Mouse (Mus musculus): Measurements from ENCODE around the gene Gm9903.

Gm9903 gene

GRCm38 (mm10) chr5:33628820-33629300 is 865 bp upstream of the Gm9903 start:
- DNase-seq (ENCODE audit: low read depth, low spot score), result peak; percentile 61
- Histone ChIP-seq H3K36me3 (ENCODE audit: control insufficient read depth, insufficient read depth, low read length, poor library complexity, severe bottlenecking) (no peaks in the 10 kb centered on the region), H3K27me3 (ENCODE audit: control insufficient read depth, insufficient read depth, low read length, poor library complexity, severe bottlenecking) (no peaks in the 10 kb centered on the region)

- Histone ChIP-seq H3K36me3 (ENCODE audit: control insufficient read depth, insufficient read depth, low read length, poor library complexity, severe bottlenecking) (no peaks in the 10 kb centered on the region), H3K27me3 (ENCODE audit: control insufficient read depth, insufficient read depth, low read length, poor library complexity, severe bottlenecking) (no peaks in the 10 kb centered on the region)
- DNase-seq (ENCODE audit: low read depth, low spot score), result no peak
Observed at GRCm38 (mm10) chr5:33630061-33630460, 336 bp downstream of the Gm9903 start.

- no peaks in the 10 kb centered on the region for H3K27me3 ChIP-seq (ENCODE audit: control insufficient read depth, insufficient read depth, low read length, poor library complexity, severe bottlenecking)
- H3K36me3 ChIP-seq (ENCODE audit: control insufficient read depth, insufficient read depth, low read length, poor library complexity, severe bottlenecking), result no peaks in the 10 kb centered on the region
- DNase-seq (ENCODE audit: low read depth, low spot score), result peak; percentile 10
Observed at GRCm38 (mm10) chr5:33630615-33631014, 890 bp downstream of the Gm9903 start.

- no peaks in the 10 kb centered on the region for H3K27me3 ChIP-seq (ENCODE audit: control insufficient read depth, insufficient read depth, low read length, poor library complexity, severe bottlenecking)
- DNase-seq (ENCODE audit: low read depth, low spot score), result no peak
- H3K36me3 ChIP-seq (ENCODE audit: control insufficient read depth, insufficient read depth, low read length, poor library complexity, severe bottlenecking), result no peaks in the 10 kb centered on the region
Observed at GRCm38 (mm10) chr5:33632526-33632925, 2.8 kb downstream of the Gm9903 start.

- H3K27me3 ChIP-seq (ENCODE audit: control insufficient read depth, insufficient read depth, low read length, poor library complexity, severe bottlenecking), result no peaks in the 10 kb centered on the region
- DNase-seq (ENCODE audit: low read depth, low spot score), result no peak
- peaks cover 4% of the 10 kb centered on the region; the same call in 1 of the 2 replicates for H3K36me3 ChIP-seq (ENCODE audit: control insufficient read depth, insufficient read depth, low read length, poor library complexity, severe bottlenecking)
Observed at GRCm38 (mm10) chr5:33635361-33635760, 5.6 kb downstream of the Gm9903 start.

- peaks cover 7% of the 10 kb centered on the region for H3K36me3 ChIP-seq (ENCODE audit: control insufficient read depth, insufficient read depth, low read length, poor library complexity, severe bottlenecking)
- no peaks in the 10 kb centered on the region for H3K27me3 ChIP-seq (ENCODE audit: control insufficient read depth, insufficient read depth, low read length, poor library complexity, severe bottlenecking)
- no peak for DNase-seq (ENCODE audit: low read depth, low spot score)
Observed at GRCm38 (mm10) chr5:33637606-33638350, 8.1 kb downstream of the Gm9903 start.

GRCm38 (mm10) chr5:33638826-33639225 is 9.1 kb downstream of the Gm9903 start:
- Histone ChIP-seq H3K36me3 (ENCODE audit: control insufficient read depth, insufficient read depth, low read length, poor library complexity, severe bottlenecking) (peaks cover 7% of the 10 kb centered on the region), H3K27me3 (ENCODE audit: control insufficient read depth, insufficient read depth, low read length, poor library complexity, severe bottlenecking) (no peaks in the 10 kb centered on the region)
- no peak for DNase-seq (ENCODE audit: low read depth, low spot score)

- Histone ChIP-seq H3K27me3 (ENCODE audit: control insufficient read depth, insufficient read depth, low read length, poor library complexity, severe bottlenecking) (no peaks in the 10 kb centered on the region), H3K36me3 (ENCODE audit: control insufficient read depth, insufficient read depth, low read length, poor library complexity, severe bottlenecking) (peaks cover 15% of the 10 kb centered on the region)
- DNase-seq (ENCODE audit: low read depth, low spot score), result peak; percentile 72
Observed at GRCm38 (mm10) chr5:33640652-33641051, 10.9 kb downstream of the Gm9903 start.

GRCm38 (mm10) chr5:33651017-33651416 is 21.3 kb downstream of the Gm9903 start:
- no peak for DNase-seq (ENCODE audit: low read depth, low spot score)
- H3K36me3 ChIP-seq (ENCODE audit: control insufficient read depth, insufficient read depth, low read length, poor library complexity, severe bottlenecking), result peaks cover 11% of the 10 kb centered on the region
- H3K27me3 ChIP-seq (ENCODE audit: control insufficient read depth, insufficient read depth, low read length, poor library complexity, severe bottlenecking), result no peaks in the 10 kb centered on the region; the same call in 1 of the 2 replicates

- Histone ChIP-seq H3K36me3 (ENCODE audit: control insufficient read depth, insufficient read depth, low read length, poor library complexity, severe bottlenecking) (peaks cover 10% of the 10 kb centered on the region), H3K27me3 (ENCODE audit: control insufficient read depth, insufficient read depth, low read length, poor library complexity, severe bottlenecking) (no peaks in the 10 kb centered on the region; the same call in 1 of the 2 replicates)
- DNase-seq (ENCODE audit: low read depth, low spot score), result peak; percentile 51
Observed at GRCm38 (mm10) chr5:33651541-33651920, 21.8 kb downstream of the Gm9903 start.

GRCm38 (mm10) chr5:33651921-33652782 is 22.4 kb downstream of the Gm9903 start, which contains the start of gene Slbp:
Gene Slbp (minus strand): TSS chr5:33652574.
- peak; percentile 96 for DNase-seq (ENCODE audit: low read depth, low spot score)
- Histone ChIP-seq H3K36me3 (ENCODE audit: control insufficient read depth, insufficient read depth, low read length, poor library complexity, severe bottlenecking) (peaks cover 10% of the 10 kb centered on the region), H3K27me3 (ENCODE audit: control insufficient read depth, insufficient read depth, low read length, poor library complexity, severe bottlenecking) (no peaks in the 10 kb centered on the region; the same call in 1 of the 2 replicates)

- DNase-seq (ENCODE audit: low read depth, low spot score), result no peak
- H3K36me3 ChIP-seq (ENCODE audit: control insufficient read depth, insufficient read depth, low read length, poor library complexity, severe bottlenecking), result peaks cover 10% of the 10 kb centered on the region
- no peaks in the 10 kb centered on the region; the same call in 1 of the 2 replicates for H3K27me3 ChIP-seq (ENCODE audit: control insufficient read depth, insufficient read depth, low read length, poor library complexity, severe bottlenecking)
Observed at GRCm38 (mm10) chr5:33652783-33653173, 23.1 kb downstream of the Gm9903 start.

GRCm38 (mm10) chr5:33654424-33654823 is 24.7 kb downstream of the Gm9903 start:
- no peak for DNase-seq (ENCODE audit: low read depth, low spot score)
- Histone ChIP-seq H3K36me3 (ENCODE audit: control insufficient read depth, insufficient read depth, low read length, poor library complexity, severe bottlenecking) (peaks cover 5% of the 10 kb centered on the region), H3K27me3 (ENCODE audit: control insufficient read depth, insufficient read depth, low read length, poor library complexity, severe bottlenecking) (no peaks in the 10 kb centered on the region; the same call in 1 of the 2 replicates)

GRCm38 (mm10) chr5:33655251-33655840 is 25.6 kb downstream of the Gm9903 start:
- no peaks in the 10 kb centered on the region; the same call in none of the 2 replicates for H3K36me3 ChIP-seq (ENCODE audit: control insufficient read depth, insufficient read depth, low read length, poor library complexity, severe bottlenecking)
- H3K27me3 ChIP-seq (ENCODE audit: control insufficient read depth, insufficient read depth, low read length, poor library complexity, severe bottlenecking), result no peaks in the 10 kb centered on the region
- DNase-seq (ENCODE audit: low read depth, low spot score), result peak; percentile 67
